Comparison of ENCODE assay signal across 10 mouse cellular contexts in the genomic region with DNA sequence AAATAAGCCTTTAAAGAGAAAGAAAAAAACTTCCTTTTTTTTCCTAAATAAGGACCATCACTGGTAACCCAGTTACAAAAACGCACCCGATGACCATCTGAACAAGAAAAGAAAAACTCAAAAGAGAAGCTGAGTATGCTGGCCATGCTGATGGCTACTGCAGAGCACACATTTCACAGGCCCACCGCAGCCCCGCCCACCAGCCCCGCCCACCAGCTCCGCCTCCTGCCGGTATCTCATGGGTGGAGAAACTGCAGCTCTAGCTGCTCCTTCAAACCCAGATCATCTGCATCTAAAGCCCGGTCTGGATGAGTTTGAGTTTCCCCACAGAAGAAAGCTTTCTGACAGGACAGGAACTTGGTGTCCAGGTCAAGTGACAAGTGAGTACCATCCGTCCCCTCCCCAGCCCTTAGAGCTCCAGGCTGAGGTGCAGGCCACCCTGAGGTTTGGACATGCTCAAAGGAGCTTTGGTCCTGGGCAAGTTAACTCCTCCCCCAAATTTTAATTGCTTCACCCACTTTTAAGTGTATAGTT. TPM values are rescaled to one million over a fixed set of nuclear protein-coding genes. Genes with fewer than 3 reads are reported as not detected.
DNase-seq lines count a peak whose midpoint lies in the region; ATAC-seq and TF ChIP-seq lines count a peak whose summit lies in the region.
"Had no signal": no experiment of that assay in that cellular context is flagged by ENCODE, and none has a peak within 500 bp of the region (broad histone marks: within the 10 kb centered on the region; RNA-seq: fewer than 3 reads in every experiment).

No protein-coding gene starts in this region.

- H3K27me3 ChIP-seq in heart, adult 2 months (ENCODE audit: control insufficient read depth, insufficient read depth, low read length) = no peaks in the 10 kb centered on the region
- H3K27me3 ChIP-seq in lung, postnatal 0 days (replicated peaks; ENCODE audit: insufficient read depth, low read length) = no peaks in the 10 kb centered on the region
- H3K27me3 ChIP-seq in limb, embryonic 15.5 days = no peaks in the 10 kb centered on the region
- H3K27me3 ChIP-seq: embryonic facial prominence, embryonic 13.5 days had no signal

- peak in 1 of 2 experiments; percentile 38 for DNase-seq in heart, adult 2 months
- DNase-seq in heart, postnatal 10 days = no peak
- no peak for DNase-seq in lung, postnatal 0 days (ENCODE audit: low spot score)
- no peak for DNase-seq in lung, postnatal 14 days
- peak; percentile 85 for DNase-seq in ZHBTc4 (ENCODE audit: low read depth, low spot score)
- no peak for DNase-seq in cerebellum, adult 9-11 months
- no peak for DNase-seq in cerebellum, adult 18-20 months

- H3K36me3 ChIP-seq in heart, adult 2 months (ENCODE audit: control insufficient read depth, insufficient read depth, low read length) = peaks cover 4% of the 10 kb centered on the region; the same call in 1 of the 2 replicates
- no peaks in the 10 kb centered on the region for H3K36me3 ChIP-seq in lung, postnatal 0 days (ENCODE audit: insufficient read depth, low read length)
- no peaks in the 10 kb centered on the region for H3K36me3 ChIP-seq in limb, embryonic 15.5 days
- H3K36me3 ChIP-seq: embryonic facial prominence, embryonic 13.5 days had no signal

- peak overlapping the region; percentile 75 for H3K27ac ChIP-seq in heart, adult 2 months
- 0 out of 2 replicates have a peak overlapping the region, but pooled peaks have one; percentile 48 for H3K27ac ChIP-seq in lung, postnatal 0 days (ENCODE audit: low read length)
- H3K27ac ChIP-seq in limb, embryonic 15.5 days = peak overlapping the region; percentile 40; the same call in 1 of the 2 replicates

- no peak for ATAC-seq in lung, postnatal 0 days
- no peak for ATAC-seq in limb, embryonic 15.5 days (ENCODE audit: insufficient number of reproducible peaks, low FRiP score, low TSS enrichment, low read depth)
- ATAC-seq: inflammation-experienced regulatory T-cells, adult 6 months had no signal

- no peaks in the 10 kb centered on the region for H3K9me3 ChIP-seq in lung, postnatal 0 days (ENCODE audit: low read length)
- no peaks in the 10 kb centered on the region for H3K9me3 ChIP-seq in limb, embryonic 15.5 days
- H3K9me3 ChIP-seq: embryonic facial prominence, embryonic 13.5 days had no signal

- no peak for TF ChIP-seq POLR2A in heart, adult 2 months (IDR thresholded peaks at IDR 0.05; ENCODE audit: insufficient read depth, low read depth, low read length)

- peak overlapping the region; percentile 40 for H3K4me3 ChIP-seq in heart, adult 2 months
- no peak overlapping the region for H3K4me3 ChIP-seq in lung, postnatal 0 days (ENCODE audit: low read depth, low read length)
- H3K4me3 ChIP-seq in limb, embryonic 15.5 days = no peak overlapping the region
- H3K4me3 ChIP-seq: embryonic facial prominence, embryonic 13.5 days had no signal

- intact Hi-C loops in heart, adult 2 months (cut with DNase I) = loop anchor here (2.0 to 5.0 kb wide), 4 partner anchors 16 to 130 kb away; partner anchors contain the start of gene Apbb2
- intact Hi-C loops in heart, postnatal 10 days (cut with DNase I) = loop anchor here (2.0 to 5.0 kb wide), 2 partner anchors 20 to 35 kb away; no protein-coding TSS in a partner anchor

- peak overlapping the region; percentile 8 for H3K9ac ChIP-seq in heart, adult 2 months (ENCODE audit: low read depth, low read length)
- no peak overlapping the region for H3K9ac ChIP-seq in lung, postnatal 0 days (replicated peaks; ENCODE audit: low read depth)
- H3K9ac ChIP-seq in limb, embryonic 15.5 days = no peak overlapping the region
- H3K9ac ChIP-seq: embryonic facial prominence, embryonic 13.5 days had no signal

- no peak for TF ChIP-seq CTCF in heart, adult 2 months (IDR thresholded peaks at IDR 0.05)
- TF ChIP-seq CTCF in lung, postnatal 0 days (IDR thresholded peaks at IDR 0.05) = no peak

- TF ChIP-seq EP300 in heart, adult 2 months (IDR thresholded peaks at IDR 0.05; ENCODE audit: insufficient read depth, low read depth, low read length) = no peak
- no peak for TF ChIP-seq EP300 in lung, postnatal 0 days (IDR thresholded peaks at IDR 0.05)

- WGBS in heart, adult 2 months = 39% methylated on average over 9 of the region's 9 CpGs
- 27% methylated on average over 9 of the region's 9 CpGs for WGBS in lung, postnatal 0 days
- WGBS in limb, embryonic 15.5 days = 27% methylated on average over 9 of the region's 9 CpGs

- H3K4me2 ChIP-seq in lung, postnatal 0 days (replicated peaks; ENCODE audit: low read depth, low read length) = no peak overlapping the region
- H3K4me2 ChIP-seq in limb, embryonic 15.5 days = no peak overlapping the region

- peaks cover 6% of the 10 kb centered on the region for H3K79me2 ChIP-seq in heart, adult 2 months (replicated peaks; ENCODE audit: control insufficient read depth, insufficient read depth, low read length)

- H3K4me1 ChIP-seq in heart, adult 2 months (ENCODE audit: control insufficient read depth, insufficient read depth, low read length) = peaks cover 19% of the 10 kb centered on the region
- H3K4me1 ChIP-seq in lung, postnatal 0 days (ENCODE audit: insufficient read depth, low read depth, low read length) = peaks cover 13% of the 10 kb centered on the region; the same call in 1 of the 2 replicates
- peaks cover 36% of the 10 kb centered on the region for H3K4me1 ChIP-seq in limb, embryonic 15.5 days

RNA-seq across cellular contexts. Expression of gene Apbb2, which starts 16.2 kb away (rescaled TPM):
- total RNA-seq in heart, adult 2 months (2021) = 10 to 100 TPM; 39.9 to 40.0 TPM
- polyA plus RNA-seq in heart, adult 2 months (2012; rRNA removed) = 26.7 and 32.4 TPM in 2 replicates
- 10 to 100 TPM; 67.6 to 69.2 TPM for total RNA-seq in heart, postnatal 10 days (2021)
- 48.9 and 50.4 TPM in 2 replicates for polyA plus RNA-seq in lung, postnatal 0 days (2015; fragmentation: Nextera tagmentation; extraction: Ambion mirVana)
- polyA plus RNA-seq in limb, embryonic 15.5 days (2015; fragmentation: Nextera tagmentation; extraction: Ambion mirVana) = 43.2 and 45.6 TPM in 2 replicates
